Mouse (Mus musculus): ENCODE measurements around the gene Fgd1. TPM values are rescaled to one million over a fixed set of nuclear protein-coding genes. Genes with fewer than 3 reads are reported as not detected.
A peak's percentile ranks its signal among the peaks of the same experiment; 100 is the strongest.

Fgd1 gene
- polyA plus RNA-seq, 1 experiment from 2014 or later: 1.8 TPM

DNA sequence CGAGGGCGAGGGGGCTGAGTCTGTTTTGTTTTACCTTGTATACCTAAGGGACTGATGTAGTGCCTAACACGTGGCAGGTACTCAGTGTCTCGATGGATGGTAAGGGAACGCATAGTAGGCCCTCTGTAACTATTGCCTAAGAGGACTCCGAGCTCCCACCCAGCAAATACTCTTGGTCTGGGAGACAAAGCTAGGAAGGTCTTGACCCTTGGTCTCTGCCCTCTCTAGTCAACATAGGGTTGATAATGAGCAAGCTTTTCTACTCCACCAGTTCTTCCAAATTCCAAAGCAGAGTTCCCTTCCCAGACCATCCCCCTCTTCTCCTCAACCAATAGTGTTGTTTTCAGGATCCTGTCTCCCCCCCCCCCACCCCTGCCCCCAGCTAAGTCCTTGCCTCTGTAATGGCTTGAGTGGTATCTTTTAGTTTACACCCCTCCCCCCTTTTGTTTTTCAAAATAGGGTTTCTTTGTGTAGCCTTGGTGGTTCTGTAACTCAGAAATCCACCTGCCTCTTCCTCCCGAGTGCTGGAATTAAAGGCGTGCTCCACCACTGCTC, 3.8 kb downstream of the Fgd1 start:
- H3K4me3 ChIP-seq (replicated peaks): no peak overlapping the region
- DNase-seq (no peak), ATAC-seq (ENCODE audit: low read depth) (peak; percentile 52)
- H3K9ac ChIP-seq: no peak overlapping the region
- no peak overlapping the region for H3K27ac ChIP-seq
- WGBS (ENCODE audit: insufficient replicate concordance): 50% methylated on average over 8 of the region's 8 CpGs
- no peaks in the 10 kb centered on the region for H3K4me1 ChIP-seq (replicated peaks)
- H3K27me3 ChIP-seq: peaks cover 47% of the 10 kb centered on the region
- no peaks in the 10 kb centered on the region for H3K36me3 ChIP-seq
- H3K4me2 ChIP-seq: no peak overlapping the region; the same call in 1 of the 2 replicates
- H3K9me3 ChIP-seq (replicated peaks): no peaks in the 10 kb centered on the region

DNA sequence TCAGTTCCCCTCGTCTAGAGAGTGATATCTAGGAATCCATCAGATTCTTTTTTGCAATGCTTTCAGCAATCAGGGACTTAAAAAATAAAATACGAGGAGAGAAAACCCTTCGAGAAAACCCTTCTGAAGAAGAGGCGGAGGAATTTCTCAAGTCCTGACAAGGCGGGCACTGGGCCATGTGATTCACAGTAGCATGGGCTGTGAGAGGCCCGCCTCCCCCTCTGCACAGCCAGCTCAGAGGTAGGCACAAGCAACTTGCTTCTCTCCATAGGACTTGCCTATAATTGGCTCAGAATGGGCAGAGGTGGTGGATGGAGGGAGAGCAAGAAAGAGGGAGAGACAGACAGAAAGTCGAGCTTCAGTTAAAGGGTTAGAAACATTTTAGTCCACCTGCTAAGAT, 4.4 kb downstream of the Fgd1 start:
- Histone ChIP-seq H3K4me1 (replicated peaks) (no peaks in the 10 kb centered on the region), H3K27ac (no peak overlapping the region), H3K36me3 (no peaks in the 10 kb centered on the region), H3K9me3 (replicated peaks) (no peaks in the 10 kb centered on the region), H3K27me3 (peaks cover 43% of the 10 kb centered on the region), H3K4me3 (replicated peaks) (no peak overlapping the region), H3K9ac (no peak overlapping the region), H3K4me2 (no peak overlapping the region)
- WGBS (ENCODE audit: insufficient replicate concordance): 54% methylated on average over 7 of the region's 7 CpGs
- DNase-seq: no peak
- no peak for ATAC-seq (ENCODE audit: low read depth)

DNA sequence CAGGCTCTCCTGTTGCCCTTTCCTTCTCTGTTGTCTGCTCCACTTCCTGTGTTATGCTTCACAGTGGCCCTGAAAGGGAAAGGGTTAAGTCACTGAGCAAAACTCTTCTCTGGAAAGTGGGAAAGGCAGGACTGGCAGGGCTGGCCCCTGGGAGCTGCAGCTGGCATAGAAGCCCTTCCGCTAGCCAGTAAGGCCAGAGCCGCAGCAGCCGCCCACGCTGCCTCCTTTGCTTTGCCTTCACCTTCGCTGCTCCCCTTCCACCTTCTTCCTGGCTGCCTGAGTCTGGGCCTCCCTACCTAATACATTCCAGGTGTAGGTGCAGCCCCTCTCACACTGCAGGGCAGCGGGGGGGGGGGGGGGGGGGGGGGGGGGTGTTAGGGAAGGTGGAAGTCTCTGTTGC, 8.5 kb downstream of the Fgd1 start:
- Histone ChIP-seq H3K27me3 (0 out of 2 replicates have a peak, but pooled peaks cover 2% of the 10 kb centered on the region), H3K9ac (no peak overlapping the region), H3K36me3 (no peaks in the 10 kb centered on the region), H3K27ac (no peak overlapping the region), H3K9me3 (replicated peaks) (no peaks in the 10 kb centered on the region), H3K4me2 (no peak overlapping the region), H3K4me3 (replicated peaks) (no peak overlapping the region), H3K4me1 (replicated peaks) (no peaks in the 10 kb centered on the region)
- no peak for ATAC-seq (ENCODE audit: low read depth)
- DNase-seq: no peak
- WGBS (ENCODE audit: insufficient replicate concordance): 86% methylated on average over 5 of the region's 6 CpGs

DNA sequence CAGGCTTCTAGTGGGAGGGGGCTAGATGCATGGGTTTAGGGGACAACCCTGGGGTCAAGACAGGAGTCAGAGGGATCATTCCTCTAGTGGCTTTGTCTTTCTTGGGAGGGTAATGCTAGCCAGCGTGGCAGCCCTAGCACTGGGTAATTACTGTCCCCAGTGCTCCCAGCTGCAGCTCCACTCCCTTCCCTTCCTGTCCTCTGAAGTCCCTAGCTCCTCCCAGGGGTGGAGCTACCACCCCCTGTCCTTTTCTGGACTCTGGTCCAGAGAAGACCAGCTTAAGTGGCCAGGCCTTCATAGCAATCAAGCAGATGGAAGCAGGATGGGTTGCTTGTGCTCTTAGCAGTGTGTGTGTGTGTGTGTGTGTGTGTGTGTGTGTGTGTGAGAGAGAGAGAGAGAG, 9.6 kb downstream of the Fgd1 start:
- no peaks in the 10 kb centered on the region for H3K36me3 ChIP-seq
- H3K4me3 ChIP-seq (replicated peaks): no peak overlapping the region
- no peak overlapping the region for H3K27ac ChIP-seq
- no peaks in the 10 kb centered on the region for H3K27me3 ChIP-seq
- no peaks in the 10 kb centered on the region for H3K4me1 ChIP-seq (replicated peaks)
- DNase-seq (no peak), ATAC-seq (ENCODE audit: low read depth) (peak; percentile 65)
- H3K4me2 ChIP-seq: no peak overlapping the region
- no peak overlapping the region for H3K9ac ChIP-seq
- WGBS (ENCODE audit: insufficient replicate concordance): 23% methylated on average over 1 of the region's 1 CpGs
- no peaks in the 10 kb centered on the region for H3K9me3 ChIP-seq (replicated peaks)

DNA sequence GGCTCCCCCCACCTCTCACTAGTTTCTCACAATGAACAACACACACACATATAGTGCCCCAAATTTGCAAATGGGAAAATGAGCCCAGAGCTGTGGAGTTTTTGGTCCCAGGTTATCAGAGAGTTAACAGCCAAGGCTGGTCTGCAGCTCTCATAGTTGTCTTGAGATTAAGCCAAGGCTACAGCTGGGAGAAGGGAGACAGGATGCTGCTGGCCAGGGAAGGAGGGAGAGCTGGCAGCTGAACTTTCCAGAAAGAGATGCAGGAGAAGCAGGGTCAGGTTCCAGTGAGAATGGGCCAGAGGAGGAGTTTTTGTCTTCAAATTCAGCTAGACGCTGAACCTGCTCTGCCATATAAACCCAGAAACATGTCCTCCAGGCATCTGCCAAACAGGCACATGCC, 13.4 kb downstream of the Fgd1 start:
- no peaks in the 10 kb centered on the region for H3K36me3 ChIP-seq
- H3K4me2 ChIP-seq: no peak overlapping the region
- no peak overlapping the region for H3K4me3 ChIP-seq (replicated peaks)
- ATAC-seq (ENCODE audit: low read depth) (no peak), DNase-seq (no peak)
- H3K9me3 ChIP-seq (replicated peaks): no peaks in the 10 kb centered on the region
- H3K4me1 ChIP-seq (replicated peaks): no peaks in the 10 kb centered on the region
- WGBS (ENCODE audit: insufficient replicate concordance): 71% methylated on average over 1 of the region's 1 CpGs
- H3K27ac ChIP-seq: no peak overlapping the region
- no peaks in the 10 kb centered on the region for H3K27me3 ChIP-seq
- H3K9ac ChIP-seq: no peak overlapping the region

DNA sequence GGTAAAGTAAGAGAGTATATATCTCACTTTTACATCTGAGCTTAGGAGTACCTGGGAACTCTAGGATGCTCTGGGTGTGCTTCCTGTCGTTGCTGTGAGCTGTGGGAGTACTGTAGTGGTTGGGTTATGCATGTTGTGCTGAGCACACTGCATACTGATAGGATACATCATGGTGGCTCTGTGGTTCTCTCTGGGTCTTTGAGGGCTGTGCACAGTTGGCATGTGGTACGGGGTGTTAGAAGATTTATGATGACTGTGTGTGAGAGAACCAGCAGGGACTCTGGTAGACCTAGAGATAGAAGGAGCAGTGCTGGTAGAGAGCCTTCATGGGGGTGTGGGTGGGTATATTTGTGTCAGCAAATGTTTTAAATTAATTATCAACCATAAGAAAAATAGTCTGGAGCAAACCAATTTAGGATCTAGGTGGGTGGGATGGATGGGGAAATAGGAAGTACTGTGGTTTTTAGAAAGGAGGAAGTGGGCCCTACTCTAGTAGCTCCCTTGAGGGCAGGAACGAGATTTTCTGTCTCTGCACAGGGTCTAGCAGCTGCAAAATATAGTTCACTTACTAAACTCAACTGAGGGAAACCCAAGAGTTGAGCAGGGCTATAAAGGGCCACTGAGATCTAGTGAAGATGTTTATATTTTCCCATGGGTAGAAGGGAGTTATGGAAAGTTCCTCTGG, 15.8 kb downstream of the Fgd1 start:
- ATAC-seq (ENCODE audit: low read depth): no peak

DNA sequence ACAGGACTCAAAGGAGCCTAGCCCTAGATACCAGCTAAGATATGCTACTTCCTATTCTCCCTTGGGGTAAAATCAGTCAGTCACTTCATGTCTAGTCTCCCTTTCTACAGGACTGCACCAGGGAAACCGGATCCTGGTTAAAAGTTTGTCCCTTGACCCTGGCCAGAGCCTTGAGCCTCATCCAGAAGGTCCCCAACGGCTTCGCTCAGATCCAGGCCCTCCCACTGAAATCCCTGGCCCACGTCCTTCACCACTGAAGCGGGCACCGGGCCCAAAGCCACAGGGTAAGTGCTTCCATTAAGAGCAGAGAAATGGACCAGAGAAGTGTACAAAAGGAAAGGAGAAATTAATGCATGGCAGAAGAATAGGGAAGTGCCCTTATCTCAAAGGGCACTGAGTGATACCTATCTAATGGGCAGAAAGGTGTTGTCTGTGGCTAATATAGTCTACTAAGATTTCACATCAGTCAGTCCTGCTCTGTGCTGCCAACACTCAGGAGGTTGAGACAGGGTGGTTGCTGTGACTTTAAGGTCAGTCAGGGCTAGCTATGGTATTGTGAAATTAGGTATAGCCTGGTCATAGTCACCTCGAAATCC, 20.2 kb downstream of the Fgd1 start:
- Histone ChIP-seq H3K4me1 (replicated peaks) (no peaks in the 10 kb centered on the region), H3K27ac (no peak overlapping the region), H3K36me3 (no peaks in the 10 kb centered on the region), H3K4me3 (replicated peaks) (no peak overlapping the region), H3K4me2 (no peak overlapping the region), H3K9me3 (replicated peaks) (no peaks in the 10 kb centered on the region), H3K27me3 (no peaks in the 10 kb centered on the region), H3K9ac (no peak overlapping the region)
- DNase-seq (no peak), ATAC-seq (ENCODE audit: low read depth) (no peak)
- WGBS (ENCODE audit: insufficient replicate concordance): 69% methylated on average over 7 of the region's 7 CpGs

More for the DNA sequence above, 15.8 kb downstream of the Fgd1 start:
- Histone ChIP-seq H3K36me3 (no peaks in the 10 kb centered on the region), H3K9me3 (replicated peaks) (no peaks in the 10 kb centered on the region), H3K4me1 (replicated peaks) (no peaks in the 10 kb centered on the region), H3K4me3 (replicated peaks) (no peak overlapping the region), H3K27ac (no peak overlapping the region), H3K9ac (no peak overlapping the region), H3K27me3 (no peaks in the 10 kb centered on the region), H3K4me2 (no peak overlapping the region)
- 23% methylated on average over 3 of the region's 3 CpGs for WGBS (ENCODE audit: insufficient replicate concordance)
- DNase-seq: no peak

DNA sequence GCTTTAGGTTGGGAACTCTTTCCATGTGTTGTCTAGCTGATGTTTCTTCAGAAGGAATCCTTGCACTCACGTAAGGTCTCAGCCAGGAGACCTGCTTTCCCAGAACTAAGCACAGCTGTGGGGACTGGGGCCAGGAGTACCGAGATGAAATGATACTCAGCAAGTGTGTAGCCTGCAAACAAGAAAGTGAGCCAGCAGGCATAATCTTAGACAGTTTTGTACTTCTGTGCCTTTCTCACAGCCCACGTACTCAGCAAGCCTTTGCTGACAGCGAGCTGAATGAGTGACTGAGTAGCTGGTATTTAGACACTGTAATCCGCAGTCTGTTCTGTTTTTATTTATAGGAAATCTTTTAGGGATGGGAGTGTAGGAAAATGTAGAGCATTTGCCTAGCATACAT, 21.9 kb downstream of the Fgd1 start:
- Histone ChIP-seq H3K4me3 (replicated peaks) (no peak overlapping the region), H3K4me2 (no peak overlapping the region), H3K4me1 (replicated peaks) (no peaks in the 10 kb centered on the region), H3K9ac (no peak overlapping the region), H3K36me3 (no peaks in the 10 kb centered on the region), H3K27ac (no peak overlapping the region), H3K27me3 (no peaks in the 10 kb centered on the region), H3K9me3 (replicated peaks) (no peaks in the 10 kb centered on the region)
- ATAC-seq (ENCODE audit: low read depth) (no peak), DNase-seq (no peak)
- WGBS (ENCODE audit: insufficient replicate concordance): 63% methylated on average over 5 of the region's 5 CpGs

DNA sequence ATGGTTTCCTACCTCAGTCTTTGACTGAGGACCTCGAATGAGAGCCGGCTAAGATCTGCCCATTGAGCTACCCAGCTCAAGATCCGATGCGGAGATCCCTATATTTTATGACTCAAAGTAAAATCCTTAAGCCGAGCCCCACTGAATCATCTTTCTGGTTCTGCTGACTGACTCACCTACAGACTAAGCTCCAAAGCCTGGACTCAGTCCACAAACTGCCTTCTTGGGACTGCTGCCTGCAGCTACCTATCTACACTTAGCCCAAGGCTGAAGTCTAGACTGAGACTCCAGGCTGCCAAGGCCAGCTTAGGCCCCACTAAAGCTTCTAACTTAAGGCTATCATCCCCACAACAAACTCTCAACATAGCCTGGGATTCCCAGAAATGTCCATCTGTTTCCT, 30.1 kb downstream of the Fgd1 start:
- no peak for DNase-seq
- H3K27ac ChIP-seq: no peak overlapping the region
- H3K27me3 ChIP-seq: no peaks in the 10 kb centered on the region
- no peak overlapping the region for H3K9ac ChIP-seq
- 84% methylated on average over 5 of the region's 5 CpGs for WGBS (ENCODE audit: insufficient replicate concordance)
- ATAC-seq (ENCODE audit: low read depth): no peak
- H3K36me3 ChIP-seq: no peaks in the 10 kb centered on the region
- H3K9me3 ChIP-seq (replicated peaks): no peaks in the 10 kb centered on the region
- H3K4me2 ChIP-seq: no peak overlapping the region
- no peaks in the 10 kb centered on the region for H3K4me1 ChIP-seq (replicated peaks)
- no peak overlapping the region for H3K4me3 ChIP-seq (replicated peaks)

DNA sequence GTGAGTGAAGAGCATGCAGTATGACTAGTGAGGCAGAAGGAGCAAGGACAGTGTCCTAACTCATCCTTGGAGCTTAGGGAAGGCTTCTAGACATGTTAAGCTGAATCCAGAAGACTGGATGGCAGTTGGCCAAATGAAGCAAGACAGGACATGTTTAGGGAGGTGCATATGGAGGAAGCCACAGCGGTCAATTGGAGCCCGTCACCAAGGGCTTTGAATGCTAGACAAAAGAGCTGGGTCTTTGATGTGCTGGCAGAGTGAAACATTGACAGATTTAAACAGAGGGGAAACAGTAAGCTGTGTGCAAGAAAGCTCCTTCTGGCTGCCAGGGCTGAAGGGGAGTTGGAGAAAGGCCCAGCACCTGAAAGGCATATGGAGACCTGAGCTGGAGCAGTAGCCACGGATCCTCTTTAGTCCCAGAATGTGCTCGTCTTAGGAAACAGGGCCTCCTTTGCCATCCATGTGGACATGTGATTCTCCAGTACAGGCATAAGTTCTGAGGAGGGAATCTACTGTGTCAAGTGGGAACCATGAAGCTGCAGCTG, 31.1 kb downstream of the Fgd1 start:
- WGBS (ENCODE audit: insufficient replicate concordance): 72% methylated on average over 4 of the region's 4 CpGs
- no peak overlapping the region for H3K4me3 ChIP-seq (replicated peaks)
- H3K9ac ChIP-seq: no peak overlapping the region
- no peaks in the 10 kb centered on the region for H3K36me3 ChIP-seq
- H3K27ac ChIP-seq: no peak overlapping the region
- H3K4me1 ChIP-seq (replicated peaks): no peaks in the 10 kb centered on the region
- DNase-seq: no peak
- no peaks in the 10 kb centered on the region for H3K9me3 ChIP-seq (replicated peaks)
- no peaks in the 10 kb centered on the region for H3K27me3 ChIP-seq
- ATAC-seq (ENCODE audit: low read depth): no peak
- no peak overlapping the region for H3K4me2 ChIP-seq

DNA sequence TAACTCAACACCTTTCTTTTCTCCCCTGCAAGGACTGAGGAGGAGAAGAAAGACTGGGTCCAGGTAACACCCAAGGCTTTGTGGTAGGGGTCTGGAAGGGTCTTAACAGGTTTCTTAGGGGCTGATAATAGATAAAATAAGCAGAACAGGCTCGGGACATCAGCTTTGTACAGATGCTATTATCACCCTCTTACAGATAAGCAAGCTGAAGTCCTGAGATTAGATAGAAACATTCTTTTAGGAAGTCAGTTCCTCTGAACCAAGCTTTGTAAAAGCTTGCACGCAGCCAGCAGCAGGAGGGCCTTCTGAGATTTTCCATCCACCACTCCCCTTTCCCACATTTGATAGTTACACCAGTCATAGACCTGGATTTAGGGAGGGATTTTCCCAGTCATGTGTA, 39.6 kb downstream of the Fgd1 start:
- 30% methylated on average over 2 of the region's 2 CpGs for WGBS (ENCODE audit: insufficient replicate concordance)
- Histone ChIP-seq H3K27me3 (no peaks in the 10 kb centered on the region), H3K4me1 (replicated peaks) (no peaks in the 10 kb centered on the region), H3K9me3 (replicated peaks) (no peaks in the 10 kb centered on the region), H3K4me3 (replicated peaks) (no peak overlapping the region), H3K27ac (no peak overlapping the region), H3K9ac (no peak overlapping the region), H3K36me3 (peaks cover 29% of the 10 kb centered on the region; the same call in 1 of the 2 replicates), H3K4me2 (no peak overlapping the region)
- no peak for DNase-seq
- ATAC-seq (ENCODE audit: low read depth): no peak
